Mouse (Mus musculus): Measurements from ENCODE around the gene Gm49510. TPM values are rescaled to one million over a fixed set of nuclear protein-coding genes. Genes with fewer than 3 reads are reported as not detected.

Gm49510 gene
- total and polyA plus RNA-seq, 3 experiments, result 0.17 to 0.27 TPM; not detected in 1

GRCm38 (mm10) chr15:78934784-78935320, 35.4 kb downstream of the Gm49510 start, which contains the start of gene Nol12 (continued):
- no peak for TF ChIP-seq MAFK (IDR thresholded peaks at IDR 0.05; ENCODE audit: borderline replicate concordance, low read depth, low read length)
- no peak for TF ChIP-seq ZMIZ1 (IDR thresholded peaks at IDR 0.05; ENCODE audit: low read depth, low read length)
- TF ChIP-seq CTCF (IDR thresholded peaks at IDR 0.05 in 2 of 3, conservative IDR thresholded peaks at IDR 0.05 in 1 of 3; ENCODE audit: control insufficient read depth in 1 of 3, insufficient read depth in 1 of 3, low read depth in 2 of 3, low read length in 3 of 3, poor library complexity in 1 of 3, severe bottlenecking in 1 of 3), result no peak
- TF ChIP-seq ELF1 (IDR thresholded peaks at IDR 0.05; ENCODE audit: low read depth, low read length), result peak; percentile 98
- no peak for TF ChIP-seq MEF2A (IDR thresholded peaks at IDR 0.05; ENCODE audit: extremely low read depth, insufficient replicate concordance, low read depth, low read length, poor library complexity, severe bottlenecking)
- TF ChIP-seq ETS1 (IDR thresholded peaks at IDR 0.05; ENCODE audit: low read depth, low read length), result no peak
- no peak for TF ChIP-seq BHLHE40 (IDR thresholded peaks at IDR 0.05; ENCODE audit: borderline replicate concordance, low read depth, low read length)
- TF ChIP-seq NELFE (IDR thresholded peaks at IDR 0.05; ENCODE audit: low read depth, low read length), result peak; percentile 69
- TF ChIP-seq ZC3H11A (IDR thresholded peaks at IDR 0.05; ENCODE audit: low read depth, low read length), result no peak
- peak; percentile 58; the same call in 1 of the 2 replicates for TF ChIP-seq MAZ (IDR thresholded peaks at IDR 0.05; ENCODE audit: low read depth, low read length)
- no peak for TF ChIP-seq UBTF (IDR thresholded peaks at IDR 0.05; ENCODE audit: borderline replicate concordance, insufficient read depth, low read depth, low read length)

- Histone ChIP-seq H3K79me2 (ENCODE audit: control insufficient read depth, insufficient read depth, low read length, poor library complexity) (peaks cover 13% of the 10 kb centered on the region), H3K4me3 (ENCODE audit: control insufficient read depth in 1 of 2, insufficient read depth in 1 of 2, low read depth in 2 of 2, low read length in 2 of 2) (no peak overlapping the region), H3K27ac (ENCODE audit: control insufficient read depth, low read depth, low read length) (no peak overlapping the region), H3K9ac (ENCODE audit: control insufficient read depth, low read depth, low read length, poor library complexity, severe bottlenecking) (no peak overlapping the region; the same call in 1 of the 2 replicates), H3K4me1 (ENCODE audit: control insufficient read depth in 1 of 2, insufficient read depth in 2 of 2, low read length in 2 of 2) (peaks cover 0 to 21% of the 10 kb centered on the region in 2 experiments; a peak in 2 of 4 replicates), H3K9me3 (replicated peaks; ENCODE audit: insufficient read depth, low read length) (no peaks in the 10 kb centered on the region), H3K27me3 (ENCODE audit: control insufficient read depth in 1 of 2, insufficient read depth in 2 of 2, low read length in 2 of 2) (no peaks in the 10 kb centered on the region), H3K36me3 (ENCODE audit: control insufficient read depth in 1 of 2, insufficient read depth in 2 of 2, low read length in 2 of 2) (peaks cover 2 to 12% of the 10 kb centered on the region in 2 experiments; a peak in 3 of 4 replicates)
- TF ChIP-seq GATA1 (IDR thresholded peaks at IDR 0.05; ENCODE audit: low read depth, low read length), result no peak
- TF ChIP-seq RAD21 (IDR thresholded peaks at IDR 0.05; ENCODE audit: low read depth, low read length), result no peak
- TF ChIP-seq ZC3H11A (IDR thresholded peaks at IDR 0.05; ENCODE audit: low read depth, low read length), result no peak
- TF ChIP-seq TAL1 (IDR thresholded peaks at IDR 0.05; ENCODE audit: low read length), result no peak
- TF ChIP-seq UBTF (IDR thresholded peaks at IDR 0.05; ENCODE audit: borderline replicate concordance, insufficient read depth, low read depth, low read length), result no peak
- TF ChIP-seq CTCF (IDR thresholded peaks at IDR 0.05 in 2 of 3, conservative IDR thresholded peaks at IDR 0.05 in 1 of 3; ENCODE audit: control insufficient read depth in 1 of 3, insufficient read depth in 1 of 3, low read depth in 2 of 3, low read length in 3 of 3, poor library complexity in 1 of 3, severe bottlenecking in 1 of 3), result no peak
- no peak for TF ChIP-seq POLR2AphosphoS2 (IDR thresholded peaks at IDR 0.05; ENCODE audit: low read length)
- TF ChIP-seq MYB (IDR thresholded peaks at IDR 0.05; ENCODE audit: low read depth, low read length), result no peak
- no peak for TF ChIP-seq SMC3 (IDR thresholded peaks at IDR 0.05; ENCODE audit: low read depth, low read length)
- no peak for TF ChIP-seq MXI1 (IDR thresholded peaks at IDR 0.05; ENCODE audit: low read depth, low read length)
- TF ChIP-seq USF1 (IDR thresholded peaks at IDR 0.05; ENCODE audit: low read depth, low read length), result no peak
- no peak; a peak in 1 of 4 replicates for TF ChIP-seq POLR2A (IDR thresholded peaks at IDR 0.05; ENCODE audit: control insufficient read depth in 1 of 2, insufficient read depth in 1 of 2, low read depth in 1 of 2, low read length in 2 of 2, poor library complexity in 1 of 2)
- no peak for TF ChIP-seq ELF1 (IDR thresholded peaks at IDR 0.05; ENCODE audit: low read depth, low read length)
- DNase-seq (ENCODE audit: low read depth, low spot score), result no peak
Observed at GRCm38 (mm10) chr15:78936403-78936802, 36.9 kb downstream of the Gm49510 start.

Data from MEL (cell line).